Mouse (Mus musculus): ENCODE data around the gene Serpine2.

The Serpine2 gene

DNA sequence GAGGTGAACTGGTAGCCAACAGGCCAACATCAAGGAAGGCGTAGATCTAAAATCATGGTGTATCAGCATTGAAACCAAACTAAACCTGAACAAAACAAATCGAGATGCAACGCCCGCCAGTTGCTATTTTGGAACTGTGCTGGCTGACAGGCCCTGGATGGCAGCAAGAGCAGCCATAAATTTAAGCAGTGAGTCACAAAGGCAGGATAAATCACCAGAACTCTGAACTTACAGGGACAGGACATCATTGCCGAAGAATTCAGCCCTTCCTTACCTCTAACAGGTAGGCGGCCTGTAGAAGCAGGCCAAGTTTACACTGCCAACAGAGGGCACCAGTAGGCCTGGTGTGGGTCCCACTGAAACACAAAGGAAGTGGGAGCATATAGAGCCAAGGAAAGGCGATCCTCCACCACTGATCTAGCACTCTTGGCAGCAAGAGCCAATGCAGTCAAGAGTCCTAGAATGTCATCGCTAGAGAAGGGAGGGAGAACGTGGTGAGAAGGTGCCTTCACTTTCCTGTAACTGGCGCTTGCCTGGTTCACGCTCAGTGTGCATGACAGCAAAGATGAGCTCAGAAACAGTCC lies 41.6 kb downstream of the Serpine2 start:
- DNase-seq (ENCODE audit: inconsistent age in 2 of 2, low spot score in 1 of 2), result peak; percentile 9 to 62

DNA sequence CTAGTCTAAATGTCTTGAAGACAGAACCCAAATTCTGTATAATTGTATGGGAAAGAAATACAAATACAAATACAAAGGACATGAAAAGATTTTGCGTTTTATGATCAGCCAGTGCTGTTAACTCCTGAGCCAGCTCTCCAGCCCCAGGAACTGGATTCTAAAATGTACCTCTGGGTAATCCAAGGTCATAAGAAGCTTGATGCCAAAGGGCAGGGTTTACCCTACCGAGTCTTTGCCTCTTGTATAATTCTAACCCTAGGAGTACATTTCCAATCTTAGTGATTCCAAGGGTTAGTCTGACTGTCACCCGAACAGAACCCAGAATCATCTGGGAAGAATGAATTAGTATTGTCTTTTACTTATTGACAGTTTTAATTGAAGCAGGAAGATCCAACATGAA lies 45.5 kb downstream of the Serpine2 start:
- no peak for DNase-seq (ENCODE audit: inconsistent age in 2 of 2, low spot score in 1 of 2)

DNA sequence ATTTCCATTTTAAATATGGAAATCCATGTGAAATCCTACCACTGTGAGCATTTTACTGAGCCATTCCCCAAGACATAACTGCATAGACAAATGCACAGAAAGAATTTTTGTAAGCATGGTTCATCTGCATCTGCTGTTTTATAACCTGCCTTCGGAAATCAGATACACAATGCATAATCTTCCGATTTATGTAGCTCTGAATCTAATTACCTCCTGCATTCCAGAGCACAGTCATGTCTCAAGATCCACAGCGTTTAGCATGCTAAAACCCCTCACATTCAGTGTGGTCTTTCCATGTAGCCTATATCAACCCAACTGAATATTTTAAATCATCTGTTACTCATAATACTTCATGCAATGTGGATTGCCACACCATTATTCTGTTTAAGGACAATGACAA lies 51.5 kb downstream of the Serpine2 start:
- no peak for DNase-seq (ENCODE audit: inconsistent age in 2 of 2, low spot score in 1 of 2)

DNA sequence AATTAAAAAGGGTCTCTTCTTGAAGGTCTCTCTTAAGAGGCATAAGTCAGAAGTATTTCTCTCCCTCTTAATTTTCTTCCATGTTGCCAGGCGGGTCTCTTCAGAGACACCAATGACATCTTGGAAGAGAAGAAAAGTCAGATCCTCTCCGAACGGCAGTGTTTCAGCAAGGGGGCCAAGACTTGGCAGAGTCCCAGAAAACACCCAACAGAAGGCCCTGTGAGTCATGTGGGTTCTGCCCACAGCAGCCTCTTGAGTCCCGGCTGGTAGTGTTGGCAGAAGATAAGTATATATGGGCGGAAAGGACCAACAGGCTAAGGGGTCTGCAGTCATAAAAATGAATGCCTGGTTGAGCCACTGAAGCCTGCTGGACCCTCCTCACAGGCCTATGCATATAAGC lies 54.1 kb downstream of the Serpine2 start:
- DNase-seq (ENCODE audit: inconsistent age in 2 of 2, low spot score in 1 of 2), result no peak

DNA sequence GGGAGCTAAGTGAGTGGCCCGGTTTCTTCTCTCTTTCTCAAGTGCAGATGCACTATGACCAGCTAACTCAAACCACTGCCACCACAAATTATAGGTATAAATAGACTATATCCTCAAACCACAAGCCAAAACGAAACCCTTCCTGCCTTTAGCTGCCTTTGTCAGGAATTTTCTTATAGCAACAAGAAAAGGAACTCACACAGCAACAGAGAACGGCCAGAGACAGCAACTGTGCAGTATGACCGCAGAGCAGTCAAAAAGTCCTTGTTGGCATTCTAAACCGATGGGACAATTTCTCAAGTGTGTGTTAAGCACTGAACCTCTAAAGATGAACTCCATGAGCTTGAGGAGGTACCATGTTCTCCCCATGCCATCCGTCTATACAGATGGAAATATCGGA lies 57.4 kb downstream of the Serpine2 start:
- DNase-seq (ENCODE audit: inconsistent age in 2 of 2, low spot score in 1 of 2), result no peak

DNA sequence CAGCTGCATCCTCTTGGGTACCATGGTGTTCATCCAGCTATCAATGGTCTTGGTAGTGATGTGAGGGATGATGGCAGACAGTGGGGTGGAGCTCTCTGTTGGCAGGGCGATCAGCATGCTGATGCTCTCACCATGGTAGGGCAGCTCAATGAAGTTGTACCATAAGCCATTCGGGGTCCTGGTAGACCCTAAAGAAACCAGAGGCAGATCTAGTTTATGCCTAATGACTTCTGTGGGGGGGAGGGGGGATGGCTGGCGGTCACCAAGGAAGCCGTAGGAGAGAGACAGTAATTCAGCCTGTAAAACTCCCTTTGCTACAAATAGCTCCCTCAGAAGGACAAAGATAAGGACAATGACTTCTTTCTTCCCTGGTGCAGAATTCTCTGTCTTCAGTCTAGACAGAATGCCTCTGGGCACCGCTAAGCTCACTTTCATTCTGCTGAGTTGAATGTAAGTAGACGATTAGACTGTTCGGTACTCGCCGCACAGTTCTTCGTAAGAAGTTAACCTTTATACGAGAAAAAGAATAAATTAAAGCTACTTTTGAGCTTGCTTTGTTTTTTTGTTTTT lies 58.0 kb downstream of the Serpine2 start:
- DNase-seq (ENCODE audit: inconsistent age in 2 of 2, low spot score in 1 of 2), result no peak

DNA sequence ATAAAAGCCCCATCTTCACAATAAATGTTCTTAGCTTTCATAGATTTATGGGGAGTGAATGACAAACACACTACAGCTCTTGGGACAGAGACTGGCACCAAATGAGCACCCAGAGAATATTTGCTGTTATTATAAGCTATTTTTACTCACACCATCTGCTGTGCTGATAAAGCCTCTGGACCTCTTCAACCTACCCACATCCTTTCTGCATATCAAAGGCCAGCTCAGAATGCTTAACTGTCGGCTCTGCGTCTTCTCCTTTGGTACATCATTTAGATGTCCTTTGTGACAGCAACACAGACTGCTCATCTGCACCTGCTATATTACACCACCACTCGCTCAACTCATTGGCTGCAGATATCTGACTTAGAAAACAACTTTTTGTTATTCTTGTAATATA lies 63.9 kb downstream of the Serpine2 start:
- no peak for DNase-seq (ENCODE audit: inconsistent age in 2 of 2, low spot score in 1 of 2)

DNA sequence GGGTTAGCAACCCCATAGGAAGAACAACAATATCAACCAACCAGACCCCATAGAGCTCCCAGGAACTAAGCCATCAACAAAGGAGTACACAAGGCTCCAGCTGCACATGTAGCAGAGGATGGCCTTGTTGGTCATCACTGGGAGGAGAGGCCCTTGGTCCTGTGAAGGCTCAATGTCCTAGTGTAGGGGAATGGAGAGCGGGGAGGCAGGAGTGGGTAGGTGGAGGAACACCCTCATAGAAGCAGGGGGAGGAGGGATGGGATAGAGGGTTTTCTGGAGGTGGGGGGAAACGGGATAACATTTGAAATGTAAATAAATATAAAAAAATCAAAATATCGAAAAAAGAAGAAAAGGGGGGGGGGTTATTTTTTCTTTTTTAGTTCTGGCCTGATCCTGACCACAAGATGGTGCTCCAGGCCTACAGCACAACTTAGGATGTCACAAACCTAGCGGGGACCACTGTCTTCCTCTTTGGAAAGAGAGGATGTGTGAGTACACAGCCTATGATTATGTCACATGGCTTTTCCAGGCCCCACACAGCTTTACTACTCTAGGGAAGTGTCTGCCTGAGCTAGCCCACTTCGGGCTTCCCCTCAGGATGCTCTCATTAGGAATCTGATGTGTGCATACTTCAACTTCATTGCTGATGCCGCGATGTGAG lies 74.6 kb downstream of the Serpine2 start:
- peak in 1 of 2 experiments; percentile 37 for DNase-seq (ENCODE audit: inconsistent age in 2 of 2, low spot score in 1 of 2)

DNA sequence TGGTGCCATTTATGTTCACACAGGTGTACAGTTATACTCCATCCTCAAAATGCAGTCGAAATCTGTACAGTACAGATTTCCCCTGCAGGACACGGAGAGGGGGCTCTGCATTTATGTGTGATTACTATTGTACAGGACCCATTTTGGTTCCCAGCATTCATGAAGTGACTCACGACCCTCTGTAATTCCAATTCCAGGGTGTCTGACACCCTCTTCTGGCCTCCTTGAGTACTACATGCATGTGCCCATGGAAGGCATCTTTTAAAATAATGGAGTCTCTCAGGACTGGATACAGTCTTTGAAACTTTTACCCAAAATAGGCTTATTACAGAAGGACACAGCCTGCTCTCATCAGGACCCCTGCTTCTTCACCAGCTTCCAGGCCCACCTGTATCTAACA lies 78.5 kb downstream of the Serpine2 start:
- DNase-seq (ENCODE audit: inconsistent age in 2 of 2, low spot score in 1 of 2), result peak in 1 of 2 experiments; percentile 55

DNA sequence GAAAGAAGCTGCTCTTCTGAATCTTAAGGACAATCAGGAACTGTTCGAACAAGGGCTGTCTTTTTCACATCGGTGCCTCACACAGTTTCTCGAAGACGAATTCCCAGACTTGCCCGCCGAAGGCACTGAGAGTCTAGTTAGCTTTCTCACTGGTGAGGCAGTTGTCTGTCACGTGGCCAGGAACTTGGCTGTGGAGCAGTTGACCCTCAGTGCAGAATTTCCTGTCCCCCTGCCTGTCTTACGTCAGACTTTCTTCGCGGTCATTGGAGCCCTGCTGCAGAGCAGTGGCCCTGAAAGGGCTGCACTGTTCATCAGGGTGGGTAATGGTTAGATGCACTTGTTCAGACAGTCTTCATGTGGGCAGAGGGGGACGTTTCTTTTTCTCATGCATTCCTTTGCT lies 83.0 kb downstream of the Serpine2 start:
- DNase-seq (ENCODE audit: inconsistent age in 2 of 2, low spot score in 1 of 2), result no peak

DNA sequence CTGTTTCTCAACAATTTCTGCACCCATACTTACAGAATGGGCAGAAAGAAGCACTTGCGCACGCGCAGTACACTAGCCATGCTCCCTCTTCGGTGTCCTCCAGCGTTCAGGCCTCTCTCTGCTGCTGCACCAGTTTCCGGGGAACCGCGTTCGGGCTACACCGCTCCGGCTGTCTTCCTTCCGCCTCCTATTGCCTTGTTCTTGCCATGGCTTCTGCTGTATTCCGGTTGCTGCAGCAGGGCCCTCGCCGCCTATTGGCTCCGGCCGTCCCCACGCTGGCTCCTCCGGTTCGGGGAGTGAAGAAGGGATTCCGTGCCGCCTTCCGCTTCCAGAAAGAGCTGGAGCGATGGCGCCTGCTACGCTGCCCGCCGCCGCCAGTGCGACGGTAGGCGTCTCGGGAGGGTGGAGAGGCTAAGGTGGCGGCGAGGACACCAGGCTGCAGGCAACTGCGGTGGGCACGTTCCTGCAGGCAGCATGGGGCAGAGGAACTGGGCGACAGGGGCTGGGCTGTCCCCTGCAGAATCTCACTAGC lies 85.0 kb downstream of the Serpine2 start, which contains the start of the genes Mrpl44 and Wdfy1:
TSS of gene Mrpl44 (plus strand) at position 92 of the 532 bp plus-strand sequence.
TSS of gene Wdfy1 (minus strand) at position 217 of the 532 bp plus-strand sequence.
- peak; percentile 97 to 100 for DNase-seq (ENCODE audit: inconsistent age in 2 of 2, low spot score in 1 of 2)

DNA sequence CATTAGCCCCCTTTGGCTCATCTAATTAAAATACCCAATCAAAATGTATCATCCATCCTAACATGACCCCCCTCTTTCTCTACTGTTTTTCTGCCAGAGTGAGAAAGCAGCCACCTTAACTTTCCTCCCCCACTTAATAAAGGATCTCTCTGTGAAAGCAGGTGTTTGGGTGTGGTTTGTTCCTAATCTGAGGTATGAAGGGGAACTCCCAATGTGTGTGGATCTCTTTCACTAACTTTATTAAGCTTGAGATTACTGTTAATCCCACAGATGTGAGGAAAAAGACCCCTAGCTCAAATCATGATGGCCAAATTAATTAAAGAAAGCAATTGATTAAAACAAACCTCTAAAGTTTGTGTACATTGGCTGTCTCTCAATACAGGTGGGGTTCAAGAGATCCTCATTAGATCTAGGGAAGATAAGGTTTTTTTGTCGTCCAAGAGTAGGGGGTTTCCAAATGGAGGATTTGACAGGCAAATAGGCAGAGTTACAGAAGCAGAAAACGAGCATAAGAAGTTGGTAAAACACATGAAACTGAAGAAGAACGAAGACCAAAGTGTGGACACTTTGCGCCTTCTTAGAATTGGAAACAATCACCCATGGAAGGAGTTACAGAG lies 86.7 kb downstream of the Serpine2 start:
- DNase-seq (ENCODE audit: inconsistent age in 2 of 2, low spot score in 1 of 2), result no peak

DNA sequence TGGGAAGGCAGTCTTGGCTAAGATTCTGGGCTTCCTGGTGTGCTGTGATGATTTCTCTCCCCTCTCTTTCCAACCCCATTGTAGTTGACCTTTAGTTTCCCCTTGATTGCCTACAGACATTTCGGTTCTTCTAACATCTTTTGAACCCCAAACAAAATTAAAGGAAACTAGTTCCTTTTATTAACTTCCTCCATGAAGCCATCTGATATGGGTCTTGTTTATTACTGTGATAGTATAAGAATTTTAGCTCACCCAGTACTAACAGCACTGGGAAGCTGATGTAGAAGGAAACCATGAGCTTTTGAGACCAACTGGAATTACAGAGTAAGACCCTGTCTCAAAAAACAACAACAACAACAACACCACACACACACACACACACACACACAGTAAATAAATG lies 92.7 kb downstream of the Serpine2 start:
- no peak for DNase-seq (ENCODE audit: inconsistent age in 2 of 2, low spot score in 1 of 2)

DNA sequence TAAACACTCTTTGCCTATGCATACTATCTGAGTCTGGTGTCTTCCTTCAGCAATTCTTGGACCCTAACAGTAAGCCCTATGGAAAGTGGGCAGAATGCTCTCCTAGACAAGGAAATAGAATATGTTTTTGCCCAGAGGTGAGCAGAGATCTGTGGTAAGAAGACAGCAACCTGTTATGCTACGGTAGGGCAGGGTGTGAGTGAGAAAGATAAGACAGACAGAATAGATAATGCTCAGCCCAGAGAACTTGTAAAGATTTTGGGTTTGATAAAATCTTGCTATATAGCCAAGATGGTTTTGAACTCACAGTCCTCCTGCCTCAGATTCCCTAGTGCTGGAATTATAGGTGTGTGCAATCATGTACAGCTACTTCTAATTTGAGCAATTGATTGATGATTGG lies 96.5 kb downstream of the Serpine2 start:
- DNase-seq (ENCODE audit: inconsistent age in 2 of 2, low spot score in 1 of 2), result no peak

DNA sequence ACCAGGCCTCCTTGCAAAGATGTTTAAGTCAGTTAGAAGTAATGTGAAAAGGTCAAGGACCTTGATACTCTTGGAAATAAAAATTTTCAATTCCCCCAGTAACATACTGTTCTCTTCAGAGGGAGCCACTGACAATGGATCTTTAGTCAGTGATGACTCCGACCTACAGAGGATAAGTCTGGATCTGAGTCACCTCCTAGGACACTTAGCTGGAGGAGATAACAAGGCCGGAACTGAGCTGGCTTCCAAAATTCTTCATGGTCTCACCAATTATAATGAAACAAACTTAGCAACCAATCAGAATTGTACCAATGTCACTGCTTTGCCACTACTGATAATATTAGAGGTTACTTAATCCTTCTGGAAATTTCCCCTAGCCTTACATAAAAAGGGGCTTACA lies 96.9 kb downstream of the Serpine2 start:
- DNase-seq (ENCODE audit: inconsistent age in 2 of 2, low spot score in 1 of 2), result peak; percentile 47 to 69

DNA sequence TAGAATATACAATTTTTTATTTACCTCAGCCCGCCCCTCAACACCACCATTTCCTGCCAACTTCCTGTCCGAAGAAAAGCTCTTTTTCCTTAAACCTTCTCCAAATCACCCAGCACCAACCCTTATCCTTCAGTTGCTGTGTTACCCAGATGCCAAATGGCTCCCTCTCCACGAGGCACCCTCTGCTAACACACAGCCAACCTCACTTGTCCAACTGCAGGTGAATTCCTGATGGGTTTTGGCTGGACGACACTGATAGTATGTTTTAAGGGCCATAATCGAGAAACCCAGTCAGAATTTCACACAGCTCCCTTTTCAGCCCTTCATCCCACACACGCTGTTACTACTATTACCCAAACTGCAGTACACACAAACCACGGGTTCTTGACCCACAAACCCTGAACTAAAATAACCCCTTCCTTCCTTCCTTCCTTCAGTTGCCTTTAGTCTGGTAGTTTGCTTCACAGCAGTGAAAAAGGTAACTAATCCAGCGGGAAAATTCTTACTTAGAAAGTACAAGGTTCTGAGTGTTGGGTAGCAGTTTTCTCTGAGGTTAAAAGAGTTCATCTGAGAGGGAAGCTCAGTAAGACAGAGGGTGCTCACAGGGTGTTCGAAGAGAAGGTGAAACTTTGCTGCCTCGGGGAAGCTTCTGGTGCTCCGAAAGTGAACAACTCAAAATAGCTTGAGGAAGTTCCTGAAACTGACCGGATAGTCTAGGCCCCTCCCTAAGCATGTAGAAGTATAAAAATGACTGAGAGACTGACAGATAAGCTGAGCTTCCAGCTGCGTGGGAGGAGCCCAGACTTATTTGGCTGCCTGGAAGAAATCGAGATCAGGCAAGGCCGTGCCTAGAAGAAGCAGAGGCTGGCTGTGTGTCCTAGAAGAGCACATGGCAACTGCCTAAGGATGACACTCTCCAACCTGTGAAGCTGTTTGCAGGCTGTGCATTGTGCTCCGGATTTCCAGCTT lies 98.4 kb downstream of the Serpine2 start:
- peak in 1 of 2 experiments; percentile 34 for DNase-seq (ENCODE audit: inconsistent age in 2 of 2, low spot score in 1 of 2)

DNA sequence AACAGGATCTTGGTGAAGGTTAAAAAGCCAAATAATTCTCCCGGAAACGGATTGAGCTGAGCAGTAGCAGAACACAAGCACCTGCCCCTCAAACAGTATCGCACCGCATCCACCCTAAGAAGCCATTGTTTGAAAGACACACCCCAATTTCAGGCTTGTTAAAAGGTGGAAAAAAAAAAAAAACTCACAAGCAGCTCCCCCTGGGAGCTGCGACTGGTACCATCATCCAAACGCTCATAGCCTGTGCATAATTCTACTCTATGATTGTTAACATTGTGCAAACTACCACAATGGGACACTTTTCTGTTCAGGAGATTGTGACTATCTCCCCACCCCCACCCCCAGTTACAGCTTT lies 99.1 kb downstream of the Serpine2 start:
- DNase-seq (ENCODE audit: inconsistent age in 2 of 2, low spot score in 1 of 2), result no peak

DNA sequence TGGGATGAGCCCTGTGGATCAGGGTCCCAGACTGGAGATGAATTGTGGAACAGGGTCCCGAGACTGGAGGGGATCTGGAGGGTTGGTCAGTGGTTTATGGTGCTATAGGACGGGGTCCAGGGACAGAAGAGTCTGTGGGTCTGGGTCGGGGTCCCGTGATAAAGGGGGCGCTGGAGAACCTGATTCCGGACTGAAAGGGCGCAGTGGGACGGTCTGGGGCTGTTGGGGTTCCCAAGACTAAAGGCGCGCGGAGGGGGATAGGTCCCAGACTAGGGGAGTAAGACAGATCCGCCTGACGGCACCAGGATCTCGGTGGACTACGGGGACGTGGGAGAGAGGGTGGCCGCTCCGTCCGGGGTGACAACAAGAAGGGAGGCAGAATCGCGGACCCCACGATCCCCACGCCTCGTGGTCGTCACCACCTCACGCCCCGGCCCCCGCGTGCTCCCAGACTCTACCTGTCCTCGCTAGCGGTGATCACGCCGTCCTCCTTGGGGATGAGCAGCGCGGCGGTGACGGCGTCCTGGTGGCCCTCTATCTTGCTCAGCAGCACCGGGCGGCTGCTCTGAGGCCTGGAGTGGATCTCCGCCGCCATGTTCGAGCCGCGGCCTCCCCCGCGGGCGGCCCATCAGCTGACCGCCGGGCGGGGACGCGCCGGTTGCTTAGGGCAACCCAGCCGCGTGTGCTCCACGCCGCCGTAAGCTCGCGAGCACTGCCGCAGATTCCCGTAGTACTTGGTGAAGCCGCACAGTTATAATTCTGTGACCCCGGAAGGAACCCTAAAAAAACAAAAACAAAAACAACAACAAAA lies 99.7 kb downstream of the Serpine2 start:
- DNase-seq (ENCODE audit: inconsistent age in 2 of 2, low spot score in 1 of 2), result peak; percentile 87 to 93

DNA sequence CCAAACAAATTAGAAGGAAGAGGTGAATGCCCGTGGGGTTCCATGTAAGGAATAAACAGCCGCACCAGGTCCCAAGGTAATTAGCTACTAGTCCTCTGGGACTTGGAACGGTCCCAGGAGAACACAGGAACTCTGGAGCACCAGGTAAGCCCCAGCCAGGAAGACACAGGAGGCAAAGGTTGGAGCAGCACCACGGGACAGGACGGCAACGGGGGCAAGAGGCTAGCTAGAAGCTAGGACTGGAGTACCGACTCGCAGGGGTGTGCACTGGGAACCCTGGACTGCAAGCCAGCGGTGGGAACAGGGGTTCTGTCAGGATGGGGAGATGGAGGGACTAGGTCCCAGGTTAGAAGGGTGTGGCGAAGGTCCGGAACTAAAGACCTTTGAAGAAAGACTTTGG lies 100.3 kb downstream of the Serpine2 start:
- DNase-seq (ENCODE audit: inconsistent age in 2 of 2, low spot score in 1 of 2), result peak; percentile 42 to 77

DNA sequence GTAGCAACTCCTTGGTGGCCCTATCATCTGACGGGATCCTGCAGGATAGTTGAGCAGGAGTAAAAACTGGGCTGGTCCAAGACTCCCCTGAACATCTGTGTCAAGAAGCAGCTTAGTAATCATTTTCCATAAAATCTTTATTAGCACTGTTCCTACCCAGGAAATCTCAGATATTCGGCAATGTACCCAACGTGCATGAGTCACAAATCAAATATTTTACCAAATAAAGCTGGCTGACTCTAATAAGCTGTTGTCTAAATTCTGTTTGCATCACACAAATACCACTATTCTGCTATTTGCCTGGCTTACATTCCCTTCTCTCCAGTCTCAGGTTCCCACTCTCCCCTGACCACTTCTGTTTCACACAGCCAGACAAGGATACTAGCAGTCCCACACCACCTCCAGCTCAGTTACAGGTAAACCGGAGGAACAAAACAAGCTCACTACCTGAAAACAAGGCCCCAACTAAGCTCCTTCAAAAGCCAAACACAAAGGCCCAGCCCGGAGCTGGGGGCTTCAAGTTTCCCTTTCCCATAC lies 101.5 kb downstream of the Serpine2 start:
- DNase-seq (ENCODE audit: inconsistent age in 2 of 2, low spot score in 1 of 2), result peak in 1 of 2 experiments; percentile 54

Data from adrenal gland, adult (tissue).